Mouse (Mus musculus): ENCODE results near the gene Stxbp1. TPM values are rescaled to one million over a fixed set of nuclear protein-coding genes. Genes with fewer than 3 reads are reported as not detected.

Stxbp1 gene
- polyA plus RNA-seq, 1 experiment from 2014 or later, result 18.1 TPM

DNA sequence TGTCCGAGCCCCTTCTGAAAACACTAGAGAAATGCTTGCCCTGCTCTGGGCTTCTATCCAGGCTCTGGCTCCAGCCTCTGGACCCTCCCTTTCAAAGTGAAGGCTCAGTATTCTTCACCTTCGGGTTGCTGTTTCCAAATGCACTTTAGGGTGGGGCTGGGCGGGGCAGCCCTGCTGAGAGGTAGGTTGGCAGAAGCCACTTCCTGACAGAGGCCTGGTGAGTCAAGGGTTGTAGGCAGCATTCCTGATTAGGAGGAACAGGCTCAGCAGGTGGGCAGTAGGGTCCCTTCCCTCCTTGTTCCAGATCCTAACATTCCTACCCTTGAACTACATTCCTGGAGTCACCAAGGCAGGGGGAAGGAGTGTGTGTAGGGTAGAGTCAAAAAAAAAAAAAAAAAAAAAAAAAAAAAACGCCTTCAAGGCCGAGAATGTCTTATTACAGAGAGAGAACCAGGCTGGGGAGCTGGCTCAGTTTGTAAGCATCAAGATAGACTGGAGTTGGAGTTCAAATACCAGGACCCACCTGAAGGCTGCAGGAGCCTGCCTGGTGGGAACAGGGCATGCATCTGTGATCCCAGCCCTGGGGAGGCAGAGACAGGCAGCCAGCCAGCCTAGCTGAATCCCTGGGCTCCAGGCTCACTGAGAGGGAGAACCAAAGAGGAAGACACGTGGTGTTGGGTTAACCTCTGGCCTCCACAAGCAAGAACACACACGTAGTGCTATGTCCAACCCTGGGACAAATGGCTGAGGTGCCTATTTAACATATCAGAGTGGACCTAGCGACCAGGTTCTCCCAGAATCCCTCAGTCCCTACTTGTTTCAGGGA is 23.4 kb upstream of the Stxbp1 start:
- peaks cover 16% of the 10 kb centered on the region for H3K4me1 ChIP-seq
- peak overlapping the region; percentile 62 for H3K27ac ChIP-seq
- H3K27me3 ChIP-seq, result no peaks in the 10 kb centered on the region
- WGBS, result 43% methylated on average over 8 of the region's 8 CpGs
- no peaks in the 10 kb centered on the region for H3K36me3 ChIP-seq
- no peak for ATAC-seq (ENCODE audit: insufficient number of reproducible peaks, insufficient read depth, low FRiP score, low TSS enrichment, low read depth)
- no peak overlapping the region for H3K9ac ChIP-seq
- no peak overlapping the region for H3K4me3 ChIP-seq
- H3K4me2 ChIP-seq, result no peak overlapping the region
- no peaks in the 10 kb centered on the region for H3K9me3 ChIP-seq

DNA sequence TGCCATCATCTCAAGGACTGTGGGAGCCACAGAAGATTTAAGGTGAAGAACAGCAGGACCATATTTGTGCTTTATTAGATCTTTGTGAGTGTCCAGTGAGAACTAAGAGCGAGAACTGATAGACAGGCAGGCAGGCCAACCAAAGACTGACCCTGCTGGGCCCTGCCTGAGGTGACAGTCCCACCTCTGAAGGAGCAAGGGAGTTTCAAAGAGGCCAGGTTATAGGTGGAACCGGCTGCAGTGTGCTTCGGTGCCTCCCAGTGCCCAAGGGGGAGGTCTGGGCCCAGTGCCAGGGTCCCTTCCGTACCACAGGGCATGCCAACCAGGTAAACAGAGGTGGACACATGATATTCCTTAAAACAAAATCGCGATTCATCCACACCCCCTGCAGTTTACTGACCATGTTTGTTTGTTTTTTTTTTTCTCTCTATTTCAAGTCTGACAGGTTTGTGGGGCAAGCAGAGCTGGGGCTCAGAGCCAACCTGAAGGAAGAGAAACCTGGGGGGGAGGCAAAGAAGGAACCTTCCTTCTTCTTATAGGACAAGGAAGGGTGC is 22.8 kb upstream of the Stxbp1 start:
- WGBS, result 56% methylated on average over 6 of the region's 6 CpGs
- ATAC-seq (ENCODE audit: insufficient number of reproducible peaks, insufficient read depth, low FRiP score, low TSS enrichment, low read depth), result no peak
- Histone ChIP-seq H3K36me3 (no peaks in the 10 kb centered on the region), H3K9me3 (no peaks in the 10 kb centered on the region), H3K4me2 (no peak overlapping the region), H3K27ac (peak overlapping the region; percentile 62), H3K27me3 (no peaks in the 10 kb centered on the region), H3K4me1 (peaks cover 10% of the 10 kb centered on the region), H3K4me3 (no peak overlapping the region), H3K9ac (no peak overlapping the region)

DNA sequence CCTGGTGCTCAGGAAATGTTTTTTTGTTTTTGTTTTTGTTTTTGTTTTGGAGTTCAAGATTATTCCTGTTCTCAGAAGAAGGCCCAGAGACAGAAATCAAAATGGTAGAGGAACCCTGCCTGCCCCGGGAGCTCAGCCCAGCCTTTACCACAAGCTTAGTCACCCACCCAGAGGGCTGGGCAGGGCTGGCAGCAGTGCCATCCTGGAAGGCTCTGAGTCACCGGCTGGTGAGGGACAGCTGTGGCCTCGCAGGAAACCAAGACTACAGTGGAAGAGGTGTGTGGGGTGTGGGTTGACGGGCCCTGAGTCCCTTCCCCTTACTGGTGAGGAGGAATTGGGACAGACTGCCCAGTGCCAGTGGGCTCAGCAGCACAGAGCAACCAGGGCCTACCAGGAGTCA is 20.3 kb upstream of the Stxbp1 start:
- no peak overlapping the region for H3K4me2 ChIP-seq
- H3K4me3 ChIP-seq, result no peak overlapping the region
- H3K9ac ChIP-seq, result no peak overlapping the region
- H3K36me3 ChIP-seq, result no peaks in the 10 kb centered on the region
- WGBS, result 67% methylated on average over 4 of the region's 4 CpGs
- H3K9me3 ChIP-seq, result no peaks in the 10 kb centered on the region
- H3K27ac ChIP-seq, result no peak overlapping the region
- no peaks in the 10 kb centered on the region for H3K27me3 ChIP-seq
- no peaks in the 10 kb centered on the region for H3K4me1 ChIP-seq
- ATAC-seq (ENCODE audit: insufficient number of reproducible peaks, insufficient read depth, low FRiP score, low TSS enrichment, low read depth), result no peak

DNA sequence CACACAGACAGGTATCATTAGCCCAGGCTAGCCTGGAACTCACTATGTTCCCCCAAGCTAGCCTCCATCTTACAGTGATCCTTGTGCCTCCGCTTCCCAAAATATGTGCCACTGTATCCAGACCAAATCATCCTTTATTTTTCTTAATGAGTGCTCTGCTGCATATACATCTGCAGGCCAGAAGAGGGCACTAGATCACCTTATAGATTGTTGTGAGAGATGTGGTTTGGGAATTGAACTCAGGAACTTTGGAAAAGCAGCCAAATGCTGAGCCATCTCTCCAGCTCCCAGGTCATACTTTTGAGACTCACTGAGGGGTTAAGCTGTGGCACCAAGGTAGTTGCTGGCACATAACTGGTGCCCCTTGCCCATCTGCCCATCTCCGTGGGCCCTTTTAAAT is 17.7 kb upstream of the Stxbp1 start:
- no peak overlapping the region for H3K27ac ChIP-seq
- no peaks in the 10 kb centered on the region for H3K27me3 ChIP-seq
- no peak overlapping the region for H3K9ac ChIP-seq
- H3K36me3 ChIP-seq, result no peaks in the 10 kb centered on the region
- no peaks in the 10 kb centered on the region for H3K4me1 ChIP-seq
- no peaks in the 10 kb centered on the region for H3K9me3 ChIP-seq
- WGBS, result 63% methylated on average over 2 of the region's 2 CpGs
- no peak overlapping the region for H3K4me3 ChIP-seq
- ATAC-seq (ENCODE audit: insufficient number of reproducible peaks, insufficient read depth, low FRiP score, low TSS enrichment, low read depth), result no peak
- H3K4me2 ChIP-seq, result no peak overlapping the region

DNA sequence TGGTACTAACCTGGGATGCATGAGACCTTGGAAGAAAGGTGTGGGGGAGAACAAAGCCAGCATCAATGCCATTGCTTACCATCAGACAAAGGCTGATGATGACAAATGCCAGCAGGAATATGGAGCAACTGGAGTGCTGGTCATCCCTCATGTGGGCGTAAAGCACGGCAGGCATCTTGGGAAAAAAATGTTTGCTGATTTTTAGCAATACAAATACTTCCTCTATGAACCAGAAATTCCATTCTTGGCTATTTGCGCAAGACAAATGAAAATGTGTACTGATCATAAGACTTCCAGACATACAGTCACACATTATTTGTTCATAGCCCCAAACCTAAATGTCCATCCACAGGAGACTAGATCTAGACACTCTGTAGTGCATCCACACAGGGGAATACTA is 16.3 kb upstream of the Stxbp1 start:
- no peaks in the 10 kb centered on the region for H3K9me3 ChIP-seq
- H3K36me3 ChIP-seq, result no peaks in the 10 kb centered on the region
- H3K9ac ChIP-seq, result no peak overlapping the region
- 0 out of 2 replicates have a peak, but pooled peaks cover 2% of the 10 kb centered on the region for H3K4me1 ChIP-seq
- no peak overlapping the region for H3K4me2 ChIP-seq
- H3K4me3 ChIP-seq, result no peak overlapping the region
- 87% methylated on average over 3 of the region's 3 CpGs for whole genome bisulfite sequencing
- no peak overlapping the region for H3K27ac ChIP-seq
- H3K27me3 ChIP-seq, result no peaks in the 10 kb centered on the region
- no peak for ATAC-seq (ENCODE audit: insufficient number of reproducible peaks, insufficient read depth, low FRiP score, low TSS enrichment, low read depth)

DNA sequence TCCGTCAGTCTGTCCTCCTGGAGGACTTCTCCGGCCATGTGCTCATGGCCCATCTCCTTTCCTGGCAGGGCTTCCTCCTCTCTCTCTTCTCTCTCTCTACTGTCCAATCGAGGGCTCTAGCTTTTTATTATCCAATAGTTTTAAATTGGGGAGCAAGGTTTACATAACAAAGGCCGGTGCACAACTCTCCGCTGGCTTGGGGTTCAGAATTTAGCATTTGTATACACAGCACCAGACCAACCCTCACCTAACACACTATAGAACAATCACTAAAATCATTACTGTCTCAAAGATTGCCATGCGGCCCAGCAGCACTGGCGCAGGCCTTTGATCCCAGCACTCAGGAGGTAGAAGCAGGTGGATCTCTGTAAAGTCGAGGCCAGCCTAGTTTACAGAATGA is 13.8 kb upstream of the Stxbp1 start:
- Histone ChIP-seq H3K36me3 (no peaks in the 10 kb centered on the region), H3K27ac (no peak overlapping the region), H3K4me3 (no peak overlapping the region), H3K27me3 (no peaks in the 10 kb centered on the region), H3K4me2 (no peak overlapping the region), H3K9ac (no peak overlapping the region), H3K9me3 (no peaks in the 10 kb centered on the region), H3K4me1 (0 out of 2 replicates have a peak, but pooled peaks cover 2% of the 10 kb centered on the region)
- no peak for ATAC-seq (ENCODE audit: insufficient number of reproducible peaks, insufficient read depth, low FRiP score, low TSS enrichment, low read depth)
- 82% methylated on average over 8 of the region's 8 CpGs for WGBS

DNA sequence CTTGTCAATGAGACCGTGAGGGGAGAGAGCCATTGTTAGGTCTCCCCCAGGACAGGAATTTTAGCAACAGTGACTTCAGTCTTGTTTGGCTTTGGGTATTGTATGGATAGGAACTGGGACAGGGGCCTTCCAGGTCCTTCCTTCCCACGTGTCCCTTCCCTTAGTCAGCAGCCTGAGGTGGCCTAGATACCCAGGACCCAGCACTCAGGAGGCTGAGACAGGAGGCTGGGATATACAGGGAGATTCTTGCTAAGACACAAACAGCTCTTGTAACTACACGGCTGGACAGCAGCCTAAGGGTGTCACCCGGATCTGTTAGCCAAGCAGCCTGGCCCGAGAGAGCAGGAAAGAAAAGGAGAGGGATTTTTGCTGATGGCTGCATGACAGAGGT is 12.6 kb upstream of the Stxbp1 start:
- WGBS, result 78% methylated on average over 5 of the region's 5 CpGs
- ATAC-seq (ENCODE audit: insufficient number of reproducible peaks, insufficient read depth, low FRiP score, low TSS enrichment, low read depth), result no peak
- H3K27ac ChIP-seq, result no peak overlapping the region
- H3K4me2 ChIP-seq, result no peak overlapping the region
- no peaks in the 10 kb centered on the region for H3K27me3 ChIP-seq
- H3K36me3 ChIP-seq, result no peaks in the 10 kb centered on the region
- no peak overlapping the region for H3K4me3 ChIP-seq
- no peaks in the 10 kb centered on the region for H3K9me3 ChIP-seq
- H3K4me1 ChIP-seq, result 0 out of 2 replicates have a peak, but pooled peaks cover 2% of the 10 kb centered on the region
- no peak overlapping the region for H3K9ac ChIP-seq

DNA sequence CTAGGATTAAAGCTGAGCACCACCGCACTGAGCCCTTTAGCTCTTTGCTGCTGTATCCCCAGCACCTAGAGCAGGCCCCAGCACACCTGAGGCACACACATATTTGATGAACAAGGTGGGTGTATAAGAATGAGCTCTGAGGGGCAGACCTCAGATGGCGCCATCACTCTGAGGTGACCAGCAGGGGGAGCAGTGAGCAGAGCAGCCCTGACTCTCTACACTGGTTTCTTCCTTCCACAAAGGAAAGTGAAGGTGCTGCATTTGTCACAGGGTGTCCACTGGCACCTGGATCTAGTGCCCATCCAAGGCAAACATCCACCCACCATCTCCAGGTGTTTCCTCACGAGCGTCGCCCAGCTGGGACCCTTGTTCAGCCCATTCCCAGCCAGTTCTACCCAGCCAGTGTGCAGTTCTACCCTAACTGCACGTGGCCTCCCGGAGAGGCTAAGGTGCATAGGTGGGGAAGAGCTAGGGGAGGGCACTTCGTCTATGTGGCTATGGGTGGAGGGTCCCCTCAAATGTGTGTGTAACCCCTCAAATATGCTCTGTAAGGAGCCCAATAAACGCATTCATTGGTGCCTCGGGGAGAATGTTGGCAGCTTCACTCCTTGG is 12.1 kb upstream of the Stxbp1 start:
- H3K36me3 ChIP-seq, result no peaks in the 10 kb centered on the region
- H3K27ac ChIP-seq, result no peak overlapping the region
- no peaks in the 10 kb centered on the region for H3K27me3 ChIP-seq
- no peak overlapping the region for H3K4me2 ChIP-seq
- no peak overlapping the region for H3K9ac ChIP-seq
- no peaks in the 10 kb centered on the region for H3K9me3 ChIP-seq
- ATAC-seq (ENCODE audit: insufficient number of reproducible peaks, insufficient read depth, low FRiP score, low TSS enrichment, low read depth), result no peak
- no peak overlapping the region for H3K4me3 ChIP-seq
- WGBS, result 44% methylated on average over 10 of the region's 10 CpGs
- 0 out of 2 replicates have a peak, but pooled peaks cover 2% of the 10 kb centered on the region for H3K4me1 ChIP-seq

DNA sequence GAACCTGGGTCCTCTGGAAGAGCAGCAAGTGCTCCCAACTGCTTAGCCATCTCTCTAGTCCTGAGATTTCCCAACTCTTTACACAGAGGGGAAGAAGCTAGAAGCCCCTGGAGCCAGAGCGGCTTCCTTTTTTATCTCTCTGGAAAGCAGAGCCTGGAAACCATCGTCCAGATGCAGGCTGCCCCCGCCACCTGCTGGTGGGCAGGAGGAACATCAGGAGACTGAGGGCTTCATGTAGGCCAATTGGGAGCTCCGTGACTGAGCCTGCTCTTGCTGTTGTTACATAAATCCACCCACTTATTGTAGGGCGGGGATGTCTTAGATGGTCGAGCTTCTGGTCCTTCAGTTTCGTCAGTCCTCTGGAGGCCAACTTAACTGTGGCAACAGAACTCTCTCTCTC is 10.5 kb upstream of the Stxbp1 start:
- Histone ChIP-seq H3K36me3 (no peaks in the 10 kb centered on the region), H3K4me2 (no peak overlapping the region), H3K27me3 (peaks cover 5% of the 10 kb centered on the region), H3K4me1 (0 out of 2 replicates have a peak, but pooled peaks cover 2% of the 10 kb centered on the region), H3K9me3 (no peaks in the 10 kb centered on the region), H3K9ac (no peak overlapping the region), H3K27ac (no peak overlapping the region), H3K4me3 (no peak overlapping the region)
- ATAC-seq (ENCODE audit: insufficient number of reproducible peaks, insufficient read depth, low FRiP score, low TSS enrichment, low read depth), result no peak
- under 1% methylated on average over 7 of the region's 7 CpGs for WGBS

DNA sequence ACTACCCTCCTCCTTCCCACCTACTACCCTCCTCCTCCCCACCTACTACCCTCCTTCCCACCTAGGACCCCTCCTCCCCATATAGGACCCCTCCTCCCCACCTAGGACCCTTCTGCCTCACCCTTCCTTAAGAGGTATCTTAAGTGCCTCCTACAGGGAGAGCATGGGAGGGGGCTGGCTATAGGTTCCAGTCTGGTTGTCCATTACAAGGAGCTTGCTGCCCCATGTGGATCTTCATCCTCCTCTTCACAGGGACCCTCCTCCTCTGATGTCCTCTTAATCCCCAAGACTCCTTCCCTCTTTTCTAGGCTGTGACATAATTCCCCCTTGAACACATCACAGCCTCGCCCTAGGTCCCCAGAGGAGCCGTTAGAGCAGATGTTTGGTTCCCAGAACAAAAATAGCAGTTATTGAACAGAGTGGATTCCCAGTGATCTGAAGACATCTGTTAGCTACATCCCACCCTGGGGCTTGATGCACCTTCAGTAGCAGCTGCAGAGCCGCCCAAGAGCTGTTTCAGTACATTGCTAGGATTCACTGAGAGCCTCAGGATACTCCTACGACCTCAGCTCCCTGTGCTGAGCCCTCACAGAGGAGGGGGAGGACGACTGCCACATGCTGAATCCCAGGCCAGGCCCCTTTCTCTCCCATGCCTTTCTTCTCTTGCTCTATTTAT is 8.9 kb upstream of the Stxbp1 start:
- Histone ChIP-seq H3K27ac (no peak overlapping the region), H3K4me1 (0 out of 2 replicates have a peak, but pooled peaks cover 2% of the 10 kb centered on the region), H3K36me3 (no peaks in the 10 kb centered on the region), H3K4me3 (no peak overlapping the region), H3K4me2 (no peak overlapping the region), H3K27me3 (peaks cover 21% of the 10 kb centered on the region), H3K9me3 (no peaks in the 10 kb centered on the region), H3K9ac (no peak overlapping the region)
- no peak; the same call in 1 of the 2 replicates for ATAC-seq (ENCODE audit: insufficient number of reproducible peaks, insufficient read depth, low FRiP score, low TSS enrichment, low read depth)
- 40% methylated on average over 5 of the region's 5 CpGs for WGBS

DNA sequence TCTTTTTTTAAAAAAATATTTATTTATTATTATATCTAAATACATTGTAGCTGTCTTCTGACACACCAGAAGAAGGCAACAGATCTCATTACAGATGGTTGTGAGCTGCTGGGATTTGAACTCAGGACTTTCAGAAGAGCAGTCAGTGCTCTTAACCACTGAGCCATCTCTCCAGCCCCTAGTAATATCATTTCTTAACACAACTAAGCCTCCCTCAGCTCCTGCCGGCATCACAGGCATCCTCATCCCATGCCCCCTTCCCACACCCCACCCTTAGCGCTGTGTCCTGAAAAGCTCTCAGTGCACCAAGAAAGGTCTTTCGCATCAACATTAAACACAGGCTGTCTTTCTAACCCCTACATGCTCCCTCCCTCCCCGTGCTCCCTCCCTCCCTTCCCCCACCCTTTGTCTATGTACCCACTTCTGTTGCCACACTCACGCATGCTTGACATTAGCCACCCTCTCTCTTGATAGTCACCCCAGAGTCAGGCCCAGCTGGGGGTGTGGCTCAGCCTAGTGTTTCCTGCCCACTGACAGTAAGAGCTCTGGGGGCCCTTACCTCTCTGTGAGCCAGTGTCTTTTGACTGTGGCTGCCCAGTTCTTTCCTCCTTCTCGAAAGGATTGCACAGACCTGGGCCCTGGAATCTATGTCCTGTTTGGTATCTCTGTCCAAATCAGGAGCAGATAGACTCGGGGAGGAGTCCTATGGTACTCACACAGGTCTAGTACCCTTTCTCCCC is 8.2 kb upstream of the Stxbp1 start:
- H3K27me3 ChIP-seq, result peaks cover 21% of the 10 kb centered on the region
- no peak overlapping the region for H3K4me3 ChIP-seq
- H3K4me1 ChIP-seq, result 0 out of 2 replicates have a peak, but pooled peaks cover 2% of the 10 kb centered on the region
- H3K9ac ChIP-seq, result no peak overlapping the region
- no peak overlapping the region for H3K4me2 ChIP-seq
- no peak; the same call in 1 of the 2 replicates for ATAC-seq (ENCODE audit: insufficient number of reproducible peaks, insufficient read depth, low FRiP score, low TSS enrichment, low read depth)
- no peaks in the 10 kb centered on the region for H3K36me3 ChIP-seq
- WGBS, result 63% methylated on average over 7 of the region's 7 CpGs
- H3K9me3 ChIP-seq, result no peaks in the 10 kb centered on the region
- H3K27ac ChIP-seq, result no peak overlapping the region

Measured in embryonic facial prominence, embryonic 13.5 days (tissue).